Mouse (Mus musculus) kidney, adult 2 months (tissue): ENCODE measurements at regions not wholly inside any gene's neighbourhood (a gene's known extent, or its start where the extent isn't known, plus 50 kb on each side); places are given as distances from the start of the nearest gene placed in this dataset.

Experiments used
- DNase-seq: peaks from one replicate; pipeline ENCODE4 v3.0.0; 2021
- H3K27ac ChIP-seq: fragments of 200-500 bp; 2 replicates; pipeline ENCODE4 v1.5.1; 2012; ENCODE audit warnings: low read depth, low read length, control low read depth, inconsistent platforms; ENCODE audit not compliant: insufficient read depth
- H3K27me3 ChIP-seq: fragments of 200-500 bp; replicated peaks from 2 replicates; pipeline ENCODE4 v1.6.1; 2012; ENCODE audit warnings: mild to moderate bottlenecking, moderate library complexity, low read length, inconsistent platforms; ENCODE audit not compliant: control insufficient read depth, insufficient read depth
- H3K36me3 ChIP-seq: fragments of 200-500 bp; 2 replicates; pipeline ENCODE4 v1.6.1; 2012; ENCODE audit warnings: mild to moderate bottlenecking, moderate library complexity, low read length, inconsistent platforms; ENCODE audit not compliant: control insufficient read depth, insufficient read depth
- H3K4me1 ChIP-seq: fragments of 200-500 bp; 2 replicates; pipeline ENCODE4 v1.6.1; 2011; ENCODE audit warnings: low read length; ENCODE audit not compliant: control insufficient read depth, insufficient read depth
- H3K4me3 ChIP-seq: fragments of 200-500 bp; 2 replicates; pipeline ENCODE4 v1.5.1; 2011; ENCODE audit warnings: mild to moderate bottlenecking, low read depth, low read length, control low read depth; ENCODE audit not compliant: insufficient read depth
- CTCF ChIP-seq: fragments of 200-500 bp; conservative IDR thresholded peaks from 2 replicates; pipeline ENCODE4 v1.5.1; 2011; ENCODE audit warnings: low read depth, mild to moderate bottlenecking, control low read depth, low read length, moderate library complexity, mixed read lengths; ENCODE audit not compliant: insufficient read depth, insufficient read length
- POLR2A ChIP-seq: fragments of 200-500 bp; IDR thresholded peaks from one replicate; pipeline ENCODE4 v1.6.1; 2011; ENCODE audit warnings: low read depth, low read length, control low read depth
- WGBS: fragments of 180-500 bp; shearing (Covaris S2); methylation state at CpG from one replicate; pipeline ENCODE4 v1.1.7; 2018; 5-methylcytosine and 5-hydroxymethylcytosine counted together

DNA sequence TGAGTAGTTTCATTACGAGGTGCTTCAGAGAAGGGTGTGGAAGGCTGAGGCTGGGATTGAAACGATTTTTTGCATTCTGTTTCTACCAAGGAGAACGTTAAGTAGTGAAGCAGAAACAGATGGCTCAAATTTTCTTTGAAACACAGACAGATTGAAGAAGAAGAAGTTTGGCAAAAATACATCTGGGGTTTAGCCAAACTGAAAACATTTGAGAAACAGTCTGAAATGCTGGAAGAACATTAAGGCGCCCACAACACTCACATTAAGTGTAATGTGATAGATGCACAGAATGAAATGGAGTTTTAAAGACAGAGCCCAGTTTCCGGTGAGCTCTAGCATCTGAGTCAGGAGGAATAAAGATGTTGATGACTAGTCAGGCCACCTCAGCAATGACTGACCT is 275.5 kb downstream of the Gm5447 start:
- Histone ChIP-seq H3K27me3 (no peaks in the 10 kb centered on the region), H3K36me3 (no peaks in the 10 kb centered on the region), H3K4me3 (no peak overlapping the region), H3K27ac (no peak overlapping the region), H3K4me1 (no peaks in the 10 kb centered on the region)
- WGBS = 62% methylated on average over 5 of the region's 5 CpGs
- no peak for TF ChIP-seq CTCF
- DNase-seq = no peak

DNA sequence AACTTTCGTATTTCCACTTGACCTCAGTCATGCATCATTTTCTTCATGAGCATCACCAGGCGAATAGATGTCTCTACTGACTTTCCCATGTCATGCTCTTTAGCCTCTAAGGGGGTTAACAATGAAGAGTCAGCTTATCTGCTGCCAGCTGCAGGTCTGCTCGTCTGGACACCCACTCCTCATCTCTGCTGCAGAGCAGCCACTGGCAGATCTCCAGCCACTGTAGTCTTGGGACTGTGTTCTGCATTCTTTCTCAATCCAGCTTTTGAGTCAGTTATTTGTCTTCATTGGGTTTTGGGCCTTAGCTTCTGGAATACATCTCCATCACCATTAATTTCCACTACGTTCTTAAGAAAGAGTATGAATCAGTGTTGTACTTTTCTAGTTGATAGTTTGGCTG is 280.0 kb downstream of the Gm5447 start:
- Histone ChIP-seq H3K27me3 (no peaks in the 10 kb centered on the region), H3K27ac (no peak overlapping the region), H3K4me1 (no peaks in the 10 kb centered on the region), H3K36me3 (no peaks in the 10 kb centered on the region), H3K4me3 (no peak overlapping the region)
- 64% methylated on average over 4 of the region's 4 CpGs for WGBS
- TF ChIP-seq POLR2A = no peak
- no peak for TF ChIP-seq CTCF
- DNase-seq = no peak

DNA sequence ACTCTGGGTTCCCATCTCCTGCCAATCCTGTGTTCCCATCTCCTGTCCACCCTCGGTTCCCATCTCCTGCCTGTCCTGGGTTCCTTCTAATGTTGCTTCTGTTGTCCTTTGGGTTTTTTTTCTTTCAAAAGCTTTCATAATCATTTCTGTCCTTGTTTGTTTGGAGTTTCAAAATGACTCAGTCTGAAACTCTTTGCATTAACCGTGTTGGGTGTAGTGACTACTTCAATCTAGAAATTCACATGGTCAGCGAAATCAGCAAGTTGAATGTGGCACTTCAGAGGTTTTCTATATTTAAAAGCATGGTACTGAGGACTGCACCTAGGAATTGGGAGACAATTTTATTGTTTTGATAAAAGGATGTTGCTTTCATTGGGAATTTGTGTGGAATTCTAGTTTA is 280.7 kb downstream of the Gm5447 start:
- Histone ChIP-seq H3K4me1 (no peaks in the 10 kb centered on the region), H3K36me3 (no peaks in the 10 kb centered on the region), H3K4me3 (no peak overlapping the region), H3K27ac (no peak overlapping the region), H3K27me3 (no peaks in the 10 kb centered on the region)
- no peak for DNase-seq
- TF ChIP-seq CTCF (no peak), POLR2A (no peak)
- 91% methylated on average over 3 of the region's 3 CpGs for WGBS

DNA sequence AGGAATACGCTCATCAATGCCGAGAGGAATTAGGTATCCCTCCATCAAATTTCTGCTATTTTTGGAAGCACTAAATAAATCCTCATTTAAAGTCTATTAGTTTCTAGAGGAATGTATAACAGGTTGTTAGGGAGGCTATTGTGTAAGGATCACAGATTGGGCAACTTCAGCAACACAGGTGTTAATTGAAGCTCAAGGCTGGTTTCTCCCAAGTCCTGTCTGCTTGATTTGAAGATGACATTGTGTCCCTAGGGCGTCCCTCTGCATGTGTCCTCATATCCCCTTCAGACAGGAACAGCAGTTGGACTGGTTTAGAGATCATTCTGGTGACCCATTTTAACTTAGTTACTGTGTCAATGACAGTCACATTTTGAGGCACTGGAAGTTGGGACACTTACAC is 281.5 kb downstream of the Gm5447 start:
- Histone ChIP-seq H3K27me3 (no peaks in the 10 kb centered on the region), H3K4me3 (no peak overlapping the region), H3K4me1 (no peaks in the 10 kb centered on the region), H3K27ac (no peak overlapping the region), H3K36me3 (no peaks in the 10 kb centered on the region)
- TF ChIP-seq POLR2A (no peak), CTCF (no peak)
- 88% methylated on average over 3 of the region's 3 CpGs for WGBS
- DNase-seq = no peak

DNA sequence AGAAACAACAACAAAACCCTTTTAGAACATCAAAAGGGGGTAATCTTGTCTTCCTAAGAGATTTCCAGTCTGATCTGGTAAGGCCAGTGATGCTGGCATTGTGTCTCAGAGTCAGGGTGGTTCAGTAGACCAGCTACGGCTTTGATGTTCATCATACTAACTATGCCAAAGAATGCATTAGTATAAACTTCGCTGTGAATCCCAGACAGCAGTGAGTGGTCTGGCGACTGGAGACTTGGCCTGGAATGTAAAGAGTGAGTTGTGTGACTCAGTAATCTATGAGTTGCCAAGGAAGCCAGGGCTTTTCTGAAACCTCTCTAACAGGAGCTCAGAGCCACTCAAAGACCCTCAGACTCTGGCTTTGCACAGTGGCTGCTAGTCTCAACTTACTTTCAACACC is 288.1 kb upstream of the Foxq1 start:
- no peak overlapping the region for H3K27ac ChIP-seq
- H3K27me3 ChIP-seq = no peaks in the 10 kb centered on the region; the same call in 1 of the 2 replicates
- no peaks in the 10 kb centered on the region for H3K4me1 ChIP-seq
- no peaks in the 10 kb centered on the region for H3K36me3 ChIP-seq
- H3K4me3 ChIP-seq = no peak overlapping the region
- DNase-seq = no peak
- TF ChIP-seq CTCF = no peak
- WGBS = 84% methylated on average over 3 of the region's 3 CpGs

DNA sequence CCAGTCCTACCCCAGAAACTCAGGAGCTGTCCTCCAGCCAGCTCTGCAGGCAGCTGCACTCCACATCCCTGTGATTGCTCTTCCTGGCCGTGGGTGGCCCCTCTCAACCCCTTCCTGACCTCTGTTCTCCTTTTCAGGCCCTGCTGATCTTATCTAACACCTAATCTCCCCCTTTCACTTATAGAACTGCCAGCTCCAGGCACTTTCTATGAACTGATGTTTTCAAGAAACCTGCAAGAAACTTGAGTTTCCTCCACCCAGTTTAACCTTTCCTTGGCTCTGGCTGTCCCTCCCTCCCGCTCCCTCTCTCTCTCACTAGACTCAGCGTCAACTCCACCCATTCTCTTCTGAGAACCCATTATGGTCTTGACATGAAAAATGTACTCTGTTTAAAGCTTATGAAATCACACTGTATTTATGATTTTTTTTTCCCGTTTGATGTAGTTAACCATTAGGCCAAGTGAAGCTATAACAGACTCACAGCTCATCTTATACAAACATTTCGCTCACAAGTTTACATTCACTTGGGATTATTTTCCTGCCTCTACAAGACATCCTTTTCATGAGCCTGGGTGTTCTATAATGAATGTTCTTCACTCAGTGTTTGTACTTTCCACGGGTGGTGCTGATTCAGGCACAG is 279.8 kb upstream of the Foxq1 start:
- no peaks in the 10 kb centered on the region for H3K36me3 ChIP-seq
- no peak for TF ChIP-seq CTCF
- no peak for TF ChIP-seq POLR2A
- WGBS = 62% methylated on average over 6 of the region's 6 CpGs
- H3K4me1 ChIP-seq = no peaks in the 10 kb centered on the region
- H3K27ac ChIP-seq = no peak overlapping the region
- no peaks in the 10 kb centered on the region for H3K27me3 ChIP-seq
- no peak overlapping the region for H3K4me3 ChIP-seq
- no peak for DNase-seq

DNA sequence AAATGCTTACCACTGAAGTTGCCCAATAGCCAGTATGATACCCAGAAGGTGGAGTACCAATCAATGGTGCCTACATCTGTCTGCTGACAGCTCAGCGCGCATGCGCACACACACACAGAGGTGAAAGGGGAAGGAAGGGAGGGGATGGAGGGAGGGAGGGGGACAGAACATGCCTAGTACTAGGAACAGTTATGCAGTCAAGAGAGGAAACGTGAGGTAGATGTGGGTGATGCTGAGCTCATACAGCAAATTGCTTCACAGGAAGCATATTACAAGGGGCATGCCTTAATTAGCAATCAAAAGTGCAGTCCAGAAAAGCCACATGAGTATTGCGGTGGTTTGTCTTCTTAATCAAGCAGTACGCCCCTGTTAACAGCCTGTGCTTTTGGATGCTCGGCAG is 265.3 kb upstream of the Foxq1 start:
- no peak for DNase-seq
- Histone ChIP-seq H3K27ac (no peak overlapping the region), H3K27me3 (no peaks in the 10 kb centered on the region), H3K4me1 (no peaks in the 10 kb centered on the region), H3K36me3 (no peaks in the 10 kb centered on the region), H3K4me3 (no peak overlapping the region)
- WGBS = 90% methylated on average over 7 of the region's 7 CpGs
- TF ChIP-seq CTCF (no peak), POLR2A (no peak)
